Comparison of ENCODE assay signal across 8 mouse cellular contexts in the genomic region with DNA sequence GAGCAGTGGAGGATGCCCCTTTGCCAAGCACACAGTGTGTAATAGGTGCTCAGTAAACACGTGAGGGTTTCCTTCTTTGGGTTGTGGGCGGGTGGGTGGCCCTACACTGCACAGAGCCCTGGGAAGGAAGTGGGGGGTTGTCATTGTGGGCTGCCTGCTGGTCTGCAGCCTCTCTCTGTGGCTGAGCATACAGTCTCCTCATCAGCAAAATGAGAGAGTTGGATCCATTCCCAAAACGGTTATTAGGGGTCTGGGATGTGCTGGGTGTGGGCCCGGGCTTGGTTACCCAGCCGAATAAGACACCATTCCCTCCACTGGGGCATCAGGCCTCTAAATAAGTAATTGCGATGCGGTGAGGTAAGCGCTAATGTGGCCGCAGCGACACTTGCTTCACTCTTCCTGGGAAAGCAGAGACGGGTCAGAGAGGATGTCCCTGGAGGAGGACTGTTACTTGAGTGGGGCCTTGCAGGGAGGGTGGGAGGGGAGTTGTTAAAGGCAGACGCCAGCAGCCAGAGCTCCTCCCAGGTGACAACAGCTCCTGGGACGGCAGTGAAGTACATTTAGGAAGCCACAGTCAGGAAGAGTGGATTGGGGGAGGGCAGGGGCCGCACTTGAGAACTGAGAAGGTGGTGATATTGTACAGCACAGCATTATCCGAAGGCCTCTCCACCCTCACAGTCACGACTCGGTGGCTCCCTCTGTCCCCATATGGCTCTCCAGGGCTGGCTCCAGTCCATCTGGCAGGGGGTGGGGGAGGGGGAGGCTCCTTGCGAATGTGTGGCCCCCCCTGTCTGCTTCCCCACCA. TPM values are rescaled to one million over a fixed set of nuclear protein-coding genes. Genes with fewer than 3 reads are reported as not detected.
DNase-seq lines count a peak whose midpoint lies in the region; ATAC-seq and TF ChIP-seq lines count a peak whose summit lies in the region.

No protein-coding gene starts in this region.

- no peak for TF ChIP-seq CTCF in midbrain, postnatal 0 days (IDR thresholded peaks at IDR 0.05)

- peaks cover 54% of the 10 kb centered on the region for H3K36me3 ChIP-seq in embryonic facial prominence, embryonic 12.5 days
- H3K36me3 ChIP-seq in hindbrain, embryonic 14.5 days (replicated peaks; ENCODE audit: control insufficient read depth, insufficient read depth): peaks cover 3% of the 10 kb centered on the region
- H3K36me3 ChIP-seq in midbrain, postnatal 0 days (ENCODE audit: insufficient read depth, low read length): no peaks in the 10 kb centered on the region

- DNase-seq in embryo, embryonic 10 days (ENCODE audit: low spot score): peak; percentile 62
- DNase-seq in embryo, embryonic 9.5 days (ENCODE audit: extremely low spot score): no peak
- no peak for DNase-seq in hindbrain, embryonic 14.5 days (ENCODE audit: low spot score)
- DNase-seq in midbrain, postnatal 0 days (ENCODE audit: low spot score): peak; percentile 51
- no peak for DNase-seq in right cerebral cortex, postnatal 36 days (ENCODE audit: low spot score in 2 of 2)
- DNase-seq in gastrocnemius, postnatal 36 days: no peak
- no peak for DNase-seq in urinary bladder, adult 18-20 months (ENCODE audit: low spot score in 2 of 2)

- no peaks in the 10 kb centered on the region for H3K9me3 ChIP-seq in embryonic facial prominence, embryonic 12.5 days
- no peaks in the 10 kb centered on the region for H3K9me3 ChIP-seq in hindbrain, embryonic 14.5 days (ENCODE audit: control insufficient read depth, low read length)
- H3K9me3 ChIP-seq in midbrain, postnatal 0 days (ENCODE audit: low read length): no peaks in the 10 kb centered on the region

- WGBS in embryonic facial prominence, embryonic 12.5 days: 23% methylated on average over 18 of the region's 18 CpGs
- WGBS in hindbrain, embryonic 14.5 days: 14% methylated on average over 18 of the region's 18 CpGs
- WGBS in midbrain, postnatal 0 days: 22% methylated on average over 18 of the region's 18 CpGs

- H3K4me1 ChIP-seq in embryonic facial prominence, embryonic 12.5 days: peaks cover 95% of the 10 kb centered on the region
- H3K4me1 ChIP-seq in hindbrain, embryonic 14.5 days (replicated peaks; ENCODE audit: control insufficient read depth, insufficient read depth, low read length): peaks cover 95% of the 10 kb centered on the region
- H3K4me1 ChIP-seq in midbrain, postnatal 0 days (ENCODE audit: insufficient read depth, low read length): peaks cover 62% of the 10 kb centered on the region

- no peaks in the 10 kb centered on the region for H3K27me3 ChIP-seq in embryonic facial prominence, embryonic 12.5 days
- no peaks in the 10 kb centered on the region for H3K27me3 ChIP-seq in hindbrain, embryonic 14.5 days (ENCODE audit: control insufficient read depth, insufficient read depth, low read length)
- H3K27me3 ChIP-seq in midbrain, postnatal 0 days (ENCODE audit: insufficient read depth, low read length): no peaks in the 10 kb centered on the region

- intact Hi-C loops in gastrocnemius, postnatal 36 days (cut with DNase I): no loop called here

- ATAC-seq in embryonic facial prominence, embryonic 12.5 days (ENCODE audit: insufficient number of reproducible peaks, insufficient read depth, low FRiP score, low TSS enrichment): peak; percentile 47
- no peak for ATAC-seq in hindbrain, embryonic 14.5 days (ENCODE audit: low FRiP score)
- no peak for ATAC-seq in midbrain, postnatal 0 days (ENCODE audit: low FRiP score)

- H3K9ac ChIP-seq in embryonic facial prominence, embryonic 12.5 days: 0 out of 2 replicates have a peak overlapping the region, but pooled peaks have one; percentile 25
- H3K9ac ChIP-seq in hindbrain, embryonic 14.5 days: no peak overlapping the region
- H3K9ac ChIP-seq in midbrain, postnatal 0 days (replicated peaks; ENCODE audit: low read length, poor library complexity, severe bottlenecking): peak overlapping the region; percentile 24; the same call in 1 of the 2 replicates

- H3K4me3 ChIP-seq in embryonic facial prominence, embryonic 12.5 days: no peak overlapping the region
- no peak overlapping the region for H3K4me3 ChIP-seq in hindbrain, embryonic 14.5 days (replicated peaks; ENCODE audit: low read length)
- no peak overlapping the region for H3K4me3 ChIP-seq in midbrain, postnatal 0 days (ENCODE audit: low read depth, low read length)

- H3K27ac ChIP-seq in embryonic facial prominence, embryonic 12.5 days: peak overlapping the region; percentile 30; the same call in 1 of the 2 replicates
- H3K27ac ChIP-seq in hindbrain, embryonic 14.5 days: no peak overlapping the region
- no peak overlapping the region for H3K27ac ChIP-seq in midbrain, postnatal 0 days (ENCODE audit: low read depth, low read length)

- H3K4me2 ChIP-seq in embryonic facial prominence, embryonic 12.5 days (replicated peaks): peak overlapping the region; percentile 26
- H3K4me2 ChIP-seq in hindbrain, embryonic 14.5 days (replicated peaks): peak overlapping the region; percentile 16
- peak overlapping the region; percentile 26 for H3K4me2 ChIP-seq in midbrain, postnatal 0 days (ENCODE audit: low read depth, low read length, poor library complexity, severe bottlenecking)

RNA-seq across cellular contexts. Expression of gene Tle3, which starts 8.3 kb away (rescaled TPM):
- polyA plus RNA-seq in embryonic facial prominence, embryonic 12.5 days (2016; fragmentation: Nextera tagmentation; extraction: Ambion mirVana): 51.8 and 58.3 TPM in 2 replicates
- 22.4 and 23.9 TPM in 2 replicates for polyA plus RNA-seq in hindbrain, embryonic 14.5 days (2014; fragmentation: Nextera tagmentation; extraction: Ambion mirVana)
- total RNA-seq in midbrain, postnatal 0 days (2014; rRNA removed): 82.2 and 94.9 TPM in 2 replicates
- 20.2 and 21.8 TPM in 2 replicates for polyA plus RNA-seq in midbrain, postnatal 0 days (2015; fragmentation: Nextera tagmentation; extraction: Ambion mirVana)
- 1 to 10 TPM; 6.3 to 7.0 TPM for total RNA-seq in gastrocnemius, postnatal 36 days (2021)

Comparison
In these comparisons a context has a peak if more than half of its experiments do, and no peak if none do; other contexts are left out.
1. DNase-seq: peak in embryo, embryonic 10 days (single experiment) and midbrain, postnatal 0 days (single experiment); none in embryo, embryonic 9.5 days (single experiment), hindbrain, embryonic 14.5 days (single experiment), right cerebral cortex, postnatal 36 days (0 of 2), gastrocnemius, postnatal 36 days (0 of 2) and urinary bladder, adult 18-20 months (0 of 2).
2. Peak in every context shown above with its lines, with median percentiles within 50 percentile points of each other: H3K4me2 ChIP-seq.